Mouse (Mus musculus) cortical plate, adult 2 months (tissue): ENCODE data around the gene Cog7.

Experiments used
- CTCF ChIP-seq: fragments of 200-500 bp; IDR thresholded peaks from 2 replicates; pipeline ENCODE4 v1.5.1; 2011; ENCODE audit warnings: mild to moderate bottlenecking, control low read depth, low read length; ENCODE audit not compliant: insufficient read depth; ENCODE audit errors: extremely low read depth
- POLR2A ChIP-seq: fragments of 200-500 bp; IDR thresholded peaks from 2 replicates; pipeline ENCODE4 v1.6.1; 2011; ENCODE audit warnings: mild to moderate bottlenecking, low read length, control low read depth; ENCODE audit not compliant: insufficient read depth; ENCODE audit errors: extremely low read depth

- TF ChIP-seq CTCF (no peak), POLR2A (no peak)
Measured at GRCm38 (mm10) chr7:121938124-121938891, 43.2 kb downstream of the Cog7 start.
